Mouse (Mus musculus) MEL (cell line): ENCODE results near the gene Ryr2. TPM values are rescaled to one million over a fixed set of nuclear protein-coding genes. Genes with fewer than 3 reads are reported as not detected.

ENCODE experiments used
- DNase-seq: peaks from one replicate; pipeline ENCODE4 v3.0.0; 2011; ENCODE audit warnings: low read depth, low spot score
- H3K27ac ChIP-seq: 2 replicates; pipeline ENCODE4 v1.5.1; 2012; ENCODE audit warnings: low read depth, mild to moderate bottlenecking, control low read depth, low read length, moderate library complexity; ENCODE audit not compliant: control insufficient read depth
- H3K27me3 ChIP-seq, 2 experiments: fragments of 150-350 bp in 1 of 2; sonication (generic) in 1 of 2; 2 replicates each; pipeline ENCODE4 v1.6.1; 2012; ENCODE audit warnings: low read length in 2 of 2, mild to moderate bottlenecking in 2 of 2, improper control_type of control experiment in 1 of 2, moderate library complexity in 1 of 2; ENCODE audit not compliant: insufficient read depth in 2 of 2, control insufficient read depth in 1 of 2
- H3K36me3 ChIP-seq, 2 experiments: 2 replicates each; pipeline ENCODE4 v1.6.1; 2012 to 2014; ENCODE audit warnings: low read length in 2 of 2, improper control_type of control experiment in 1 of 2, inconsistent platforms in 1 of 2, mild to moderate bottlenecking in 1 of 2; ENCODE audit not compliant: insufficient read depth in 2 of 2, control insufficient read depth in 1 of 2
- H3K4me1 ChIP-seq, 2 experiments: fragments of 150-350 bp in 1 of 2; sonication (generic) in 1 of 2; 2 replicates each; pipeline ENCODE4 v1.6.1; 2012; ENCODE audit warnings: low read length in 2 of 2, improper control_type of control experiment in 1 of 2, mild to moderate bottlenecking in 1 of 2; ENCODE audit not compliant: insufficient read depth in 2 of 2, control insufficient read depth in 1 of 2
- H3K4me3 ChIP-seq, 2 experiments: fragments of 150-350 bp in 1 of 2; sonication (generic) in 1 of 2; 2 replicates each; pipeline ENCODE4 v1.5.1; 2012; ENCODE audit warnings: low read depth in 2 of 2, low read length in 2 of 2, mild to moderate bottlenecking in 2 of 2, moderate library complexity in 2 of 2, control low read depth in 1 of 2, improper control_type of control experiment in 1 of 2; ENCODE audit not compliant: control insufficient read depth in 1 of 2, insufficient read depth in 1 of 2
- H3K79me2 ChIP-seq: 2 replicates; pipeline ENCODE4 v1.6.1; 2012; ENCODE audit warnings: mild to moderate bottlenecking, low read length, moderate library complexity; ENCODE audit not compliant: control insufficient read depth, poor library complexity, insufficient read depth
- H3K9ac ChIP-seq: 2 replicates; pipeline ENCODE4 v1.6.1; 2012; ENCODE audit warnings: low read depth, mild to moderate bottlenecking, control low read depth, low read length, moderate library complexity; ENCODE audit not compliant: control insufficient read depth, poor library complexity, severe bottlenecking
- H3K9me3 ChIP-seq: fragments of 150-350 bp; sonication (generic); replicated peaks from 2 replicates; pipeline ENCODE4 v1.6.1; 2012; ENCODE audit warnings: mild to moderate bottlenecking, low read length, improper control_type of control experiment, moderate library complexity; ENCODE audit not compliant: insufficient read depth
- BHLHE40 ChIP-seq: IDR thresholded peaks from 2 replicates; pipeline ENCODE4 v1.6.1; 2012; ENCODE audit warnings: low read depth, mild to moderate bottlenecking, inconsistent platforms, low read length, improper control_type of control experiment, borderline replicate concordance
- CHD1 ChIP-seq: IDR thresholded peaks from 2 replicates; pipeline ENCODE4 v1.6.1; 2012; ENCODE audit warnings: low read depth, mild to moderate bottlenecking, inconsistent platforms, low read length, improper control_type of control experiment
- CTCF ChIP-seq, 3 experiments: IDR thresholded peaks in 2 of 3; conservative IDR thresholded peaks in 1 of 3; 2 replicates each; pipeline ENCODE4 v1.5.1; 2011 to 2012; ENCODE audit warnings: low read length in 3 of 3, low read depth in 2 of 3, mild to moderate bottlenecking in 2 of 3, improper control_type of control experiment in 1 of 3, inconsistent platforms in 1 of 3, mixed read lengths in 1 of 3, moderate library complexity in 1 of 3; ENCODE audit not compliant: control insufficient read depth in 1 of 3, insufficient read depth in 1 of 3, poor library complexity in 1 of 3, severe bottlenecking in 1 of 3
- EP300 ChIP-seq, 2 experiments: IDR thresholded peaks; 2 replicates each; pipeline ENCODE4 v1.6.1; 2011; ENCODE audit warnings: improper control_type of control experiment in 2 of 2, low read length in 2 of 2, low read depth in 1 of 2, mild to moderate bottlenecking in 1 of 2
- GABPA ChIP-seq: IDR thresholded peaks from 2 replicates; pipeline ENCODE4 v1.6.1; 2012; ENCODE audit warnings: low read depth, mild to moderate bottlenecking, inconsistent platforms, low read length, improper control_type of control experiment, moderate library complexity
- GATA1 ChIP-seq: IDR thresholded peaks from 2 replicates; pipeline ENCODE4 v1.6.1; 2011; ENCODE audit warnings: low read depth, low read length, improper control_type of control experiment
- JUND ChIP-seq: IDR thresholded peaks from 2 replicates; pipeline ENCODE4 v1.6.1; 2011; ENCODE audit warnings: low read depth, mild to moderate bottlenecking, improper control_type of control experiment, low read length
- KAT2A ChIP-seq: conservative IDR thresholded peaks from 2 replicates; pipeline ENCODE4 v1.6.1; 2012; ENCODE audit warnings: low read depth, low read length, improper control_type of control experiment, inconsistent platforms
- MAFK ChIP-seq: IDR thresholded peaks from 2 replicates; pipeline ENCODE4 v1.6.1; 2011; ENCODE audit warnings: low read depth, mild to moderate bottlenecking, low read length, improper control_type of control experiment, borderline replicate concordance
- MAX ChIP-seq: IDR thresholded peaks from 2 replicates; pipeline ENCODE4 v1.6.1; 2011; ENCODE audit warnings: low read length, improper control_type of control experiment
- MEF2A ChIP-seq: IDR thresholded peaks from 2 replicates; pipeline ENCODE4 v1.6.1; 2014; ENCODE audit warnings: low read depth, mild to moderate bottlenecking, inconsistent platforms, low read length, improper control_type of control experiment; ENCODE audit not compliant: poor library complexity, insufficient replicate concordance, severe bottlenecking; ENCODE audit errors: extremely low read depth
- MXI1 ChIP-seq: IDR thresholded peaks from 2 replicates; pipeline ENCODE4 v1.6.1; 2011; ENCODE audit warnings: mild to moderate bottlenecking, low read depth, low read length, improper control_type of control experiment
- MYB ChIP-seq: IDR thresholded peaks from 2 replicates; pipeline ENCODE4 v1.6.1; 2011; ENCODE audit warnings: mild to moderate bottlenecking, low read depth, low read length, improper control_type of control experiment
- MYC ChIP-seq: IDR thresholded peaks from 2 replicates; pipeline ENCODE4 v1.6.1; 2011; ENCODE audit warnings: low read depth, mild to moderate bottlenecking, low read length, improper control_type of control experiment, moderate library complexity
- POLR2A ChIP-seq, 2 experiments: IDR thresholded peaks; 2 replicates each; pipeline ENCODE4 v1.6.1; 2011 to 2012; ENCODE audit warnings: low read length in 2 of 2, mild to moderate bottlenecking in 2 of 2, control low read depth in 1 of 2, improper control_type of control experiment in 1 of 2, low read depth in 1 of 2, moderate library complexity in 1 of 2; ENCODE audit not compliant: control insufficient read depth in 1 of 2, insufficient read depth in 1 of 2, poor library complexity in 1 of 2
- RCOR1 ChIP-seq: IDR thresholded peaks from 2 replicates; pipeline ENCODE4 v1.6.1; 2012; ENCODE audit warnings: low read depth, mild to moderate bottlenecking, inconsistent platforms, low read length, improper control_type of control experiment
- SIN3A ChIP-seq: IDR thresholded peaks from 2 replicates; pipeline ENCODE4 v1.6.1; 2012; ENCODE audit warnings: low read length, improper control_type of control experiment, inconsistent platforms
- TAL1 ChIP-seq: IDR thresholded peaks from 2 replicates; pipeline ENCODE4 v1.6.1; 2012; ENCODE audit warnings: mild to moderate bottlenecking, inconsistent platforms, low read length, moderate library complexity, mixed read lengths
- TBP ChIP-seq: IDR thresholded peaks from 2 replicates; pipeline ENCODE4 v1.8.0; 2011; ENCODE audit warnings: low read depth, low read length, improper control_type of control experiment
- UBTF ChIP-seq: IDR thresholded peaks from 2 replicates; pipeline ENCODE4 v1.6.1; 2012; ENCODE audit warnings: low read depth, mild to moderate bottlenecking, inconsistent platforms, low read length, improper control_type of control experiment, moderate library complexity, borderline replicate concordance; ENCODE audit not compliant: insufficient read depth
- USF1 ChIP-seq: IDR thresholded peaks from 2 replicates; pipeline ENCODE4 v1.6.1; 2014; ENCODE audit warnings: low read depth, mild to moderate bottlenecking, inconsistent platforms, low read length, improper control_type of control experiment, moderate library complexity
- USF2 ChIP-seq, 2 experiments: IDR thresholded peaks; 2 replicates each; pipeline ENCODE4 v1.6.1; 2011 to 2012; ENCODE audit warnings: improper control_type of control experiment in 2 of 2, low read length in 2 of 2, borderline replicate concordance in 1 of 2, inconsistent platforms in 1 of 2, low read depth in 1 of 2, mild to moderate bottlenecking in 1 of 2; ENCODE audit not compliant: insufficient read depth in 1 of 2
- ZC3H11A ChIP-seq: IDR thresholded peaks from 2 replicates; pipeline ENCODE4 v1.6.1; 2012; ENCODE audit warnings: low read depth, mild to moderate bottlenecking, inconsistent platforms, low read length, improper control_type of control experiment
- ZKSCAN1 ChIP-seq: IDR thresholded peaks from 2 replicates; pipeline ENCODE4 v1.6.1; 2012; ENCODE audit warnings: low read depth, mild to moderate bottlenecking, inconsistent platforms, low read length, improper control_type of control experiment, moderate library complexity
- ZMIZ1 ChIP-seq: IDR thresholded peaks from 2 replicates; pipeline ENCODE4 v1.6.1; 2012; ENCODE audit warnings: low read depth, mild to moderate bottlenecking, inconsistent platforms, low read length, improper control_type of control experiment, moderate library complexity
- ZNF384 ChIP-seq: IDR thresholded peaks from 2 replicates; pipeline ENCODE4 v1.6.1; 2012; ENCODE audit warnings: low read depth, mild to moderate bottlenecking, inconsistent platforms, low read length, improper control_type of control experiment
- polyA plus RNA-seq, 2 experiments: library from polyadenylated mRNA; stranded (reverse) in 1 of 2; unstranded in 1 of 2; fragments of >175 nt in 1 of 2; fragments of >200 nt in 1 of 2; gene quantifications; 2 replicates each; pipeline versions ENCODE4 v1.2.1 to v1.2.4; 2012; ENCODE audit warnings: low replicate concordance in 2 of 2, low read depth in 1 of 2; ENCODE audit not compliant: insufficient read length in 2 of 2, insufficient read depth in 1 of 2, missing spikeins in 1 of 2
- total RNA-seq: library from RNA; depleted of rRNA; stranded (reverse); fragments of 300-350 nt; gene quantifications from 2 replicates; pipeline ENCODE4 v1.2.3, GENCODE M21; 2012

Gene Ryr2
- total and polyA plus RNA-seq, 3 experiments = 0.04 TPM; not detected in 2

GRCm38 (mm10) chr13:11843889-11844288 is 262.9 kb downstream of the Ryr2 start:
- Histone ChIP-seq H3K9ac (no peak overlapping the region), H3K4me3 (no peak overlapping the region), H3K79me2 (no peaks in the 10 kb centered on the region), H3K4me1 (no peaks in the 10 kb centered on the region), H3K27me3 (no peaks in the 10 kb centered on the region; a peak in 1 of 4 replicates), H3K27ac (no peak overlapping the region), H3K36me3 (no peaks in the 10 kb centered on the region), H3K9me3 (no peaks in the 10 kb centered on the region)
- DNase-seq = no peak
- TF ChIP-seq EP300 (IDR thresholded peaks at IDR 0.05; ENCODE audit: low read depth in 1 of 2, low read length in 2 of 2) = no peak
- TF ChIP-seq USF1 = no peak
- TF ChIP-seq CTCF (IDR thresholded peaks at IDR 0.05 in 2 of 3, conservative IDR thresholded peaks at IDR 0.05 in 1 of 3; ENCODE audit: control insufficient read depth in 1 of 3, insufficient read depth in 1 of 3, low read depth in 2 of 3, low read length in 3 of 3, poor library complexity in 1 of 3, severe bottlenecking in 1 of 3) = no peak
- TF ChIP-seq SIN3A = no peak

- TF ChIP-seq GABPA (no peak), MXI1 (no peak), MEF2A (no peak), TAL1 (no peak), BHLHE40 (no peak), USF1 (no peak), ZNF384 (no peak), MAFK (no peak), UBTF (no peak), CHD1 (no peak), ZKSCAN1 (no peak)
- no peaks in the 10 kb centered on the region for H3K4me1 ChIP-seq
- H3K9me3 ChIP-seq = no peaks in the 10 kb centered on the region
- DNase-seq = no peak
- no peaks in the 10 kb centered on the region for H3K79me2 ChIP-seq
- H3K9ac ChIP-seq = no peak overlapping the region
- H3K27me3 ChIP-seq = no peaks in the 10 kb centered on the region; a peak in 1 of 4 replicates
- H3K27ac ChIP-seq = no peak overlapping the region
- no peak overlapping the region for H3K4me3 ChIP-seq
- no peaks in the 10 kb centered on the region for H3K36me3 ChIP-seq
Measured at GRCm38 (mm10) chr13:11837870-11838269, 268.9 kb downstream of the Ryr2 start.

GRCm38 (mm10) chr13:11837152-11837551 is 269.6 kb downstream of the Ryr2 start:
- H3K79me2 ChIP-seq = no peaks in the 10 kb centered on the region
- no peaks in the 10 kb centered on the region for H3K4me1 ChIP-seq
- H3K9ac ChIP-seq = no peak overlapping the region
- H3K9me3 ChIP-seq = no peaks in the 10 kb centered on the region
- no peaks in the 10 kb centered on the region for H3K36me3 ChIP-seq
- no peak for DNase-seq
- TF ChIP-seq GABPA (no peak), EP300 (IDR thresholded peaks at IDR 0.05; ENCODE audit: low read depth in 1 of 2, low read length in 2 of 2) (no peak), ZC3H11A (no peak), POLR2A (IDR thresholded peaks at IDR 0.05; ENCODE audit: control insufficient read depth in 1 of 2, insufficient read depth in 1 of 2, low read depth in 1 of 2, low read length in 2 of 2, poor library complexity in 1 of 2) (no peak), MYC (no peak), MYB (no peak), KAT2A (no peak), TAL1 (no peak), GATA1 (no peak), RCOR1 (no peak), JUND (no peak), ZMIZ1 (no peak), CHD1 (no peak), USF1 (no peak), UBTF (no peak), BHLHE40 (no peak), TBP (no peak), USF2 (IDR thresholded peaks at IDR 0.05; ENCODE audit: borderline replicate concordance in 1 of 2, insufficient read depth in 1 of 2, low read depth in 1 of 2, low read length in 2 of 2) (no peak), MAX (no peak)
- TF ChIP-seq, all 39 proteins: peak for 0
- no peak overlapping the region for H3K4me3 ChIP-seq
- no peaks in the 10 kb centered on the region; a peak in 1 of 4 replicates for H3K27me3 ChIP-seq
- no peak overlapping the region for H3K27ac ChIP-seq
